Mouse (Mus musculus) liver, postnatal 0 days (tissue): ENCODE measurements around the gene Rabggtb.

ENCODE experiments used
- CTCF ChIP-seq: sonication (generic); IDR thresholded peaks from 2 replicates; pipeline ENCODE4 v1.5.1; 2016; ENCODE audit warnings: antibody characterized with exemption, low read depth
- EP300 ChIP-seq: IDR thresholded peaks from 2 replicates; pipeline ENCODE4 v1.6.1; 2016; ENCODE audit warnings: antibody characterized with exemption, low read depth, mild to moderate bottlenecking

DNA sequence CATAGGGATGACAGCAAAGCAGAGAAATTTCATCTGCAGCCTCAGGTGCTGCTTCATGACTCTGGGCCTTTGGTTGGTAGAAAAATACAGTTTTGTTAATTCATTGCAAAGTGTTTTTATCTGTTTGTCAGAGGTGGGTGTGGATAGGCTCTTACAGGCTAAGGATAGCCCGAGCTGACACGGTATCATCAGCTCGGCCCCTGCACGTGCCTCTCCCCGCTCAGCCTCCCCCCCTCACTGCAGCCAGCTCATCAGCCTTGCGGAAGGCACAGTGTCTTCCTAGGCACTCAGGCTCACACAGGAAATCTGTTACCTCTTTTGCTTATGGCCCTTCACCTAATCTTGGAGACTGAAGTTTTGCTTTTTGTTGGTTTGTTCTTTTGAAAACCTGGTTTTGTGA is 24.7 kb downstream of the Rabggtb start:
- no peak for TF ChIP-seq CTCF
- TF ChIP-seq EP300: no peak
